Mouse (Mus musculus) forebrain, embryonic 12.5 days (tissue): Measurements from ENCODE around the gene Gpr35. TPM values are rescaled to one million over a fixed set of nuclear protein-coding genes. Genes with fewer than 3 reads are reported as not detected.

Source experiments
- ATAC-seq: fragments of 200-750 bp; cut with Nextera tagmentation; 2 replicates; pipeline ENCODE4 v1.8.0; 2017; ENCODE audit warnings: moderate TSS enrichment; ENCODE audit not compliant: low FRiP score
- H3K27ac ChIP-seq: fragments of 300-500 bp; sonication (generic); 2 replicates; pipeline ENCODE4 v1.5.1; 2016; ENCODE audit warnings: mild to moderate bottlenecking
- H3K27me3 ChIP-seq: fragments of 300-500 bp; sonication (generic); 2 replicates; pipeline ENCODE4 v1.6.1; 2016; ENCODE audit warnings: mild to moderate bottlenecking
- H3K36me3 ChIP-seq: fragments of 300-500 bp; sonication (generic); replicated peaks from 2 replicates; pipeline ENCODE4 v1.6.1; 2016; ENCODE audit warnings: mild to moderate bottlenecking
- H3K4me1 ChIP-seq: fragments of 300-500 bp; sonication (generic); 2 replicates; pipeline ENCODE4 v1.6.1; 2016
- H3K4me2 ChIP-seq: fragments of 300-500 bp; sonication (generic); 2 replicates; pipeline ENCODE4 v1.6.1; 2016; ENCODE audit warnings: mild to moderate bottlenecking, moderate library complexity
- H3K4me3 ChIP-seq: fragments of 300-500 bp; sonication (generic); replicated peaks from 2 replicates; pipeline ENCODE4 v1.5.1; 2016; ENCODE audit warnings: mild to moderate bottlenecking
- H3K9ac ChIP-seq: fragments of 300-500 bp; sonication (generic); 2 replicates; pipeline ENCODE4 v1.6.1; 2016; ENCODE audit warnings: mild to moderate bottlenecking
- H3K9me3 ChIP-seq: fragments of 300-500 bp; sonication (generic); 2 replicates; pipeline ENCODE4 v1.6.1; 2016
- WGBS: fragments of 180-500 bp; shearing (Covaris S2); methylation state at CpG from one replicate; pipeline ENCODE4 v1.1.7; 2016; 5-methylcytosine and 5-hydroxymethylcytosine counted together
- polyA plus RNA-seq: library from polyadenylated mRNA; unstranded; fragments of >200 nt; fragmentation: Nextera tagmentation; extraction: Ambion mirVana; gene quantifications from 2 replicates; pipeline ENCODE4 v1.2.1, GENCODE M21; 2016

The Gpr35 gene
- polyA plus RNA-seq, 1 experiment from 2014 or later = 0.63 TPM

DNA sequence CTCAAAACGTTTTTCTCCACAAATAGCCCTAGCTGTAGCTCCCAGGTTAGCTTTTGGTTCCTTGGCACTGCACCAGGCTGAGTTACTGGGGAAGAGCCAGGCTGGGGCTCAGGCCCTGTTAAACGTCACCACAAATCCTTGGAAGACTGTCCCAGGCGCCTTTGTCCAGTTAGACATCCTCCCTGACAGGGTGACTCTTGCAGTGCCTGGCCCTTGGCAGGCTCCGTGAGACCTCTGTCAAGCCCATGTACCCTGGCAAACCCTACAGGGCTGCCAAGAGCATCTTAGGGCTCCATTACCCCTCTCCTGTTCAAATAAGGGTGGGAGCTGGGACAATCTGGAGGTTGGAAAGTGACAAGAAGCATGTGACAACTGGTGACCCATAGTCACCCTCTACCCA, 85.3 kb downstream of the Gpr35 start:
- Histone ChIP-seq H3K27me3 (no peaks in the 10 kb centered on the region), H3K4me2 (no peak overlapping the region), H3K4me3 (no peak overlapping the region), H3K9ac (no peak overlapping the region), H3K27ac (no peak overlapping the region), H3K36me3 (peaks cover 90% of the 10 kb centered on the region), H3K4me1 (no peaks in the 10 kb centered on the region), H3K9me3 (no peaks in the 10 kb centered on the region)
- WGBS = 76% methylated on average over 4 of the region's 4 CpGs
- no peak for ATAC-seq

Other genes with a start within 250 kb of the Gpr35 start
- gene Gpc1, start 119.2 kb upstream of the Gpr35 start, polyA plus RNA-seq = 124 and 160 TPM in 2 replicates
- gene Ankmy1, start 48.0 kb upstream of the Gpr35 start, polyA plus RNA-seq = 0.81 and 1.1 TPM in 2 replicates
- gene Dusp28, start 43.9 kb upstream of the Gpr35 start, polyA plus RNA-seq = 14.1 and 15.1 TPM in 2 replicates
- gene Rnpepl1, start 40.1 kb upstream of the Gpr35 start, polyA plus RNA-seq = 26.2 and 34.6 TPM in 2 replicates
- gene Capn10, start 16.5 kb upstream of the Gpr35 start, polyA plus RNA-seq = 52.0 and 52.9 TPM in 2 replicates
- not detected in 2 replicates for gene Aqp12, start 55.5 kb downstream of the Gpr35 start, polyA plus RNA-seq
- 129 and 140 TPM in 2 replicates for gene Kif1a, start 151.1 kb downstream of the Gpr35 start, polyA plus RNA-seq
- not detected in 2 replicates for gene Agxt, start 184.4 kb downstream of the Gpr35 start, polyA plus RNA-seq
- 0.13 and 0.27 TPM in 2 replicates for gene 2310007B03Rik, start 210.1 kb downstream of the Gpr35 start, polyA plus RNA-seq
- gene Crocc2, start 217.9 kb downstream of the Gpr35 start, polyA plus RNA-seq = 0.10 and 0.14 TPM in 2 replicates